Mouse (Mus musculus) adrenal gland, postnatal 4 days (tissue): Measurements from ENCODE around the gene Myef2. TPM values are rescaled to one million over a fixed set of nuclear protein-coding genes. Genes with fewer than 3 reads are reported as not detected.
"Not testable (repeated sequence)": the region's sequence is repeated elsewhere in the genome, so short reads cannot be mapped to it uniquely, and the experiment has no call there.

Experiments
- DNase-seq, 2 experiments: peaks; one replicate each; pipeline ENCODE4 v3.0.0; 2021 to 2022; ENCODE audit warnings: low spot score in 2 of 2, mixed read lengths in 2 of 2
- long read RNA-seq, 2 experiments: library from polyadenylated mRNA; stranded (forward); transcript quantifications; one replicate each; pipeline ENCODE4 v2.0.0; 2021
- total RNA-seq, 2 experiments: library from RNA; stranded (reverse); gene quantifications; 2 replicates each; pipeline ENCODE4 v1.2.3; 2021

The Myef2 gene
- 10 to 100 TPM; 52.9 to 63.2 TPM for total RNA-seq
- long read RNA-seq, experiment 1, partial matches to known transcripts: 1 of 14 reads
- long read RNA-seq, experiment 1, other reads (novel, unspliced or antisense): 13 of 14 reads
- long read RNA-seq, experiment 2, partial matches to known transcripts: 5 of 52 reads
- long read RNA-seq, experiment 2, other reads (novel, unspliced or antisense): 47 of 52 reads

DNA sequence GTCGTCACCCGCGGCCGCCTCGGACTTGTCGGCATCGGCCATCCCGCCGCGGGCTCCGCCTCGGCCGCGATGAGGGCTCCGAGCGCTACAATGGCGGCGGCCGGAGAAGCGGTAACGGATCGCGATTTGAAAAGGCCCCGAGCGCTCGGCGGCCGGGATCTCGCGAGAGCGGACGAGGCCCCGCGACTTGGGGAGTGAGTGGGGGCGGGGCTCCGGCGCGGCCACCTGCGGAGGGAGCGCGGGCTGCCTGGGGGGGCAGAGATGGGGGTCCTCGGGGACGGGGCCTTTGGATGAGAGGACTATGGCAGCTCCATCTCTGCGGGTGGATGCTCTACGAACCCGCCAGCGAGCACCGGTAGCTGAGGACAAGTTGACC, at the start of gene Myef2:
Gene Myef2 (minus strand): TSS at position 185 of the 376 bp plus-strand sequence.
- peak; percentile 64 to 76 for DNase-seq

DNA sequence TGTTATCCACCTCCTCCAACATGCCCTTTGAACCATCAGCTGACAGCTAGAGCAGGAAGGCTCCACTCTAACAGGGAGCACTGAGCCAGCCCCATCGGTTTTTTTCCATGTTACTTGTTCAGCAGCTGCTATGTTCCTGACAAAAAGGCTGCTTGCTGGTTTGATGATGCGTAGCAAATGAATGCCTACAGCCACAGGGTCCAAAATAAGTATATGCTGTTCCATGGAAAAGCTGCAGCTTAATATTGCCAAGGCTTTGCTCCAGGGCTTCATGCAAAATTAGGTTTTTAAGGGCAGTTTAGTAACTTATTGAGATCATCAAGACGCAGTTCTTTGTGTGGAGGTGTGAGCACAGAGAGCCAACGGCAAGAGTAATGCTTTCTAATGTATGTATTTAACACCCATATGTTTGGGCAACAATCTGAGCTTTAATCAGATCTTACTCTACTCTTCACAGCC, 38.6 kb upstream of the Myef2 start:
- DNase-seq: no peak

DNA sequence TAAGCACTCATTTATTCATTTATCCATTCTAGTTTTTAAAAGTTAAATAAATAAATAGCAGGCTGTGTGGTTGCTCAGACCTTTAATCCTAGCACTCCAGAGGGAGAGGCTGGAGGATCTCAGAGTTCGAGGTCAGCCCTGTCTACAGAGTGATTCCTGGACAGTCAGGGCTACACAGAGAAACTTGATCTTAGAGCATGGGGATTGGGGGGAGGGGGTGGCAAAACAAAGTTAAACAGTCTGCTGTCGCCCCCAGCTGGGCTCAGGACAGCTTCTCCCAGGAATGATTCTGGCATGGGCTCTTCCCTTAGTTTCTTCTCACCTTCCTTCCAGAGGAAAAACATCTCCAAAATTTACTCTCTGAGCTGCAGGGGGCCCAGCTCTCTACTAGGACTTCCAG, 32.0 kb upstream of the Myef2 start:
- no peak for DNase-seq

DNA sequence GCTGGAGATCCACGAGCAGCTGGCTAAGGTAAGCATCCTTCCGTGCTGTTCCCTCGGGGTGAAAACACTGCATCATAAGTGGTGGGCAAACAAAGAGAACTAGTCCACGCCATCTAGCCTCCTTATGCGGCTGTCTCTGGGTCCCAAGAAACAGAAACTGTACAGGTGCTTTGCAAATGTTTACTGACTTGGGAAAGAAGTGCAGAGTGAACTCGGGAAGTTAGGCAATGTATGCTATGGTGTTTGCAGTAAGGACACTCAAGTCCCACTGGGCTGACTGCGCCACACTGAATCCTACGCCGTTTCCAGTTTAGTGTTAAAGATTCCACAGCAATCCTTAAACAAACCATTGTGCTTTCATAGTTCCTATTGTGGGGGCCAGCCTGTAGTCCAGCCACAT, 30.8 kb upstream of the Myef2 start:
- DNase-seq: no peak

- DNase-seq: no peak
Measured at GRCm38 (mm10) chr2:125152388-125152787, 28.9 kb upstream of the Myef2 start, which contains the start of gene Slc12a1. TSS of gene Slc12a1 (plus strand) at chr2:125152505.

DNA sequence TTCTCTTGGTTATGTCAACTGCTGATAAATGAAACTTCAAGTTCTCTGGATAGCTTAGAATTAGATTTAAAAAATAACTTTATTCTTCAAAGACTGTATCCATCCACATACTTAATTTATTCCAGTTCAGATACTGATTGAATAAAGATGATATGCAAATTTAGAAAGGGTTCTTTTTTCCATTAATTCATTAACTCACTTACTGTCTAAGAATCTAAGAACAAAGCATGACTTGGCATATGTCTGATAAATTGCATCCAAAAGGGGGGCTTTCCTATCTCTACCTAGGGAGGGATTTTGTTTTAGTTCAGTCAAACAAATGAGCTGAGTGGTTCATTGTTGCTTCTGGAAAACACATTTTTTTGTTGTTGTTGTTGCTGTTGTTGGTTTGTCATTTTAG, 18.9 kb upstream of the Myef2 start:
- no peak for DNase-seq

GRCm38 (mm10) chr2:125136846-125137245, 13.4 kb upstream of the Myef2 start:
- no peak for DNase-seq

DNA sequence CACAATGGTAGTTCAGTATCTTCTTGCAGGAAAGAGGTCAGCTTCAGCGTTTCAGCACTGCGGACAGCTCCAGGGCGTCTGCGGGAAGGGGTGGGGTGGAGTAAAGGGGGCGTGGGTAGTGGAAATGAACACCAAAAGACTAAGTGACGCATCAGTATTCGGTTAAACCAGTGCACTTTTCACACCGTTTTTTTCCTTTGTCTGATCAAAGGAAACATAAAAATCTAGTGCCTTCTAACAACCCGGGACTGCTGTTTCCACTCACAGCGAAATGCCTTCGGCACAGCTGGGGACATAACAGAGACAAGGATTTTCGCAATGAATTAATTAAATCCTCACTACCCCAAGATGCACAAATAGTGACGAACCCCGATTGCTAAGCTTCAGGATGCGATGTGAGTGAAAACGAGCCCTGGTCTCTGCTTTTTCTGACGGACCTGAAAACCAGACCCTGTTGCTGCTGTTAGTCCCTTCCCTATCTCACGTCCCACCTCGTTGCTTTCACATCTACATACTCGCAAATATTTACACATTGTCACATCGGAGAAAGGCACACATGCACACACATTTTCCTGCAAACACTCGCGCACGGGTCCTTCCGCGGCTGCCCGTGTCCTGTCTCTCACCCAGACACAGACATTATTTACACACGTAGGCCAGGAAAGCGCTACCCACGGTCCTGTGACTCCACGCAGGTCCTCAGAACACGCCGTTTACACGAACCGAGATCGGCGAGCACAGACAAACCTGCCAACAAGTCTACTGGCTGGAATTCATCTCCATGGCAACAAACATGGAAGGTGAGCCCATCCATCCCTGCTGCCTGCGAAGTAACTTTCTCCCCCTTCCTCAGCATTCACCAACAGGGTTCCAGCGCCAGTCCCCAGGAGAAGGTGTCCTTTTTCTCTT, 12.7 kb upstream of the Myef2 start, which contains the start of gene Ctxn2:
Gene Ctxn2 (plus strand): TSS at position 790 of the 909 bp plus-strand sequence.
- peak; percentile 58 to 73 for DNase-seq

- DNase-seq: no peak
Measured at GRCm38 (mm10) chr2:125134113-125134512, 10.7 kb upstream of the Myef2 start.

DNA sequence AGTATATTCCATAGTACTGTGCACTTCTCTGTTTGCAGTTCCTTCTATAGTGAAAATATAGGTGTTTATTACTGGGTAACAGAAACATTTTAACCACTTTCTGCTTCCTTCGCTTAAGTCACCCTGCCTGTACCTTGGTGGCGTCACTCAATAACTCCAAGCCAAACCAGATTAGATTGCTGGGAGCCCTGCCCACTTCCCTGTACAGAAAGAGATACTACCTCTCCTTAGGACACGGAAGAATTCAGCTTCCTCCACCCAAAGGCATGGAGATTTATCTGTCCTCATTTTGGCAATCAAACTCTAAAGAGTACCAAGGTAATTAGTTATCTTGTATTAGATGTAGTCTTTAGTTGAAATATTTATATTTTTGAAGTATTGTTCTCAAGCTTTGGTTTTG, 3.3 kb upstream of the Myef2 start:
- no peak for DNase-seq

GRCm38 (mm10) chr2:125125824-125126223, 2.4 kb upstream of the Myef2 start:
- no peak for DNase-seq

- DNase-seq: peak; percentile 17 to 28
Measured at GRCm38 (mm10) chr2:125122624-125123476, 611 bp downstream of the Myef2 start.

GRCm38 (mm10) chr2:125122288-125122623, 1.2 kb downstream of the Myef2 start:
- DNase-seq: no peak

- DNase-seq: no peak
Measured at GRCm38 (mm10) chr2:125119381-125120110, 3.9 kb downstream of the Myef2 start.

DNA sequence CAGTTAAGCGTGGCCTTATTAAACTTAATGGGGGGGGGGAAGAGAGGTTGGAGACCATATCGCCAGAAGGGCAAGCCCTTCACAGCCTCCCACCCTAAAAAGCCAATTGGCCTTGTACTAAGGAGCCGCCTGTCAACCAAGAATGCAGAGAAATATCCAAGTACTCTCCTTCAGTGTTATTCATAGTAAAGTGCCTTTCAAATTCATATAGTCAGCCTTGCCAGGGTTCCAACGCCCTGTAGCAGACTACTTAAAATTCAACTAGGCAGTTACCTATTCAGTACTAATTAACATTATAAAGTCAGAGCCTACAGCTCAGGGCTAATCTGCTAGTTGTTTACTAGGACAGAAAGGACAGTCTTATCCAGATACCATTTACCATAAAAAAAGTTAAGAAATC, 16.9 kb downstream of the Myef2 start:
- DNase-seq: not testable (repeated sequence)

GRCm38 (mm10) chr2:125104491-125104890, 19.0 kb downstream of the Myef2 start:
- not testable (repeated sequence) for DNase-seq

DNA sequence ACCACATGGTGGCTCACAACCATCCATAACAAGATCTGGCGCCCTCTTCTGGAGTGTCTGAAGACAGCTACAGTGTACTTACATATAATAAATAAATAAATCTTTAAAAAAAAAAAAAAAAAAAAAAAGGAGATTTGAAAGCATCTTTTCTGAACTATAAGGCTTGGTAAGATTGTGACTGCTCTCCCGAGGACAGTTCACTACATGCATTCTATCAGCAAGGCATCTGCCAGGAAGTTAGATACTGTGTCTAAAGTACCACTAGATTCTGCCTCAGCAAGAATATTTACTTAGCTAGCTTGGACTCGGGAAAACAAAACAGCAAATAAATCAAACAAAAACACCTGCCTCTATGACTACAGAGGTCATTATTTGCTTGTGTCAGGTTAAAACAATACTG, 31.3 kb downstream of the Myef2 start:
- DNase-seq: not testable (repeated sequence)

GRCm38 (mm10) chr2:125088757-125089156, 34.7 kb downstream of the Myef2 start:
- DNase-seq: no peak

GRCm38 (mm10) chr2:125083879-125084278, 39.6 kb downstream of the Myef2 start:
- no peak for DNase-seq

GRCm38 (mm10) chr2:125073056-125073780, 50.2 kb downstream of the Myef2 start:
- DNase-seq: no peak
